Mouse (Mus musculus) mouse embryonic stem cell (cell line): ENCODE results near the gene Anapc15-ps.

Experiments used
- in situ Hi-C, 2 experiments: fragments of 300-500 bp; cut with MboI; formaldehyde crosslinking; loops; 1 replicate in 1 of 2; 3 replicates in 1 of 2; pipeline ENCODE4 v1.14.3; 2019 to 2020; ENCODE audit warnings: low sequenced_read_pairs in 2 of 2, low pct_unique_long_range_greater_than_20kb in 1 of 2, mixed read lengths in 1 of 2; ENCODE audit not compliant: unreplicated experiment in 1 of 2

The Anapc15-ps gene

GRCm38 (mm10) chr10:95677356-95678109 is 4.3 kb upstream of the Anapc15-ps start:
- in situ Hi-C loops: no loop called here

GRCm38 (mm10) chr10:95676991-95677355 is 3.7 kb upstream of the Anapc15-ps start:
- in situ Hi-C loops: no loop called here

GRCm38 (mm10) chr10:95676387-95676786 is 3.1 kb upstream of the Anapc15-ps start:
- in situ Hi-C loops: no loop called here

GRCm38 (mm10) chr10:95670781-95671780 is 2.2 kb downstream of the Anapc15-ps start:
- in situ Hi-C loops: no loop called here

- in situ Hi-C loops: loop anchor here in 1 of 2 experiments (10.0 kb wide), 1 partner anchor 105 kb away; no protein-coding TSS in a partner anchor
Measured at GRCm38 (mm10) chr10:95669872-95670271, 3.4 kb downstream of the Anapc15-ps start.

- in situ Hi-C loops: loop anchor here in 1 of 2 experiments (10.0 kb wide), 1 partner anchor 106 kb away; no protein-coding TSS in a partner anchor
Measured at GRCm38 (mm10) chr10:95669034-95669433, 4.2 kb downstream of the Anapc15-ps start.

- in situ Hi-C loops: loop anchor here in 1 of 2 experiments (10.0 kb wide), 1 partner anchor 107 kb away; no protein-coding TSS in a partner anchor
Measured at GRCm38 (mm10) chr10:95667371-95668030, 5.8 kb downstream of the Anapc15-ps start.

GRCm38 (mm10) chr10:95666791-95667190 is 6.5 kb downstream of the Anapc15-ps start:
- in situ Hi-C loops: loop anchor here in 1 of 2 experiments (10.0 kb wide), 1 partner anchor 108 kb away; no protein-coding TSS in a partner anchor

GRCm38 (mm10) chr10:95665426-95665990 is 7.7 kb downstream of the Anapc15-ps start:
- in situ Hi-C loops: loop anchor here in 1 of 2 experiments (10.0 kb wide), 1 partner anchor 109 kb away; no protein-coding TSS in a partner anchor

GRCm38 (mm10) chr10:95664613-95665012 is 8.6 kb downstream of the Anapc15-ps start:
- in situ Hi-C loops: loop anchor here in 1 of 2 experiments (10.0 kb wide), 1 partner anchor 110 kb away; no protein-coding TSS in a partner anchor

- in situ Hi-C loops: loop anchor here in 1 of 2 experiments (10.0 kb wide), 1 partner anchor 114 kb away; no protein-coding TSS in a partner anchor
Measured at GRCm38 (mm10) chr10:95660356-95660755, 12.9 kb downstream of the Anapc15-ps start.

GRCm38 (mm10) chr10:95659471-95660150 is 13.6 kb downstream of the Anapc15-ps start:
- in situ Hi-C loops: loop anchor here in 1 of 2 experiments (10.0 kb wide), 1 partner anchor 115 kb away; no protein-coding TSS in a partner anchor

- in situ Hi-C loops: no loop called here
Measured at GRCm38 (mm10) chr10:95658836-95659343, 14.4 kb downstream of the Anapc15-ps start.

- in situ Hi-C loops: no loop called here
Measured at GRCm38 (mm10) chr10:95656236-95657225, 16.7 kb downstream of the Anapc15-ps start.

GRCm38 (mm10) chr10:95652131-95652530 is 21.1 kb downstream of the Anapc15-ps start:
- in situ Hi-C loops: no loop called here

- in situ Hi-C loops: no loop called here
Measured at GRCm38 (mm10) chr10:95648326-95648888, 24.8 kb downstream of the Anapc15-ps start.
